Mouse (Mus musculus) adrenal gland, postnatal 36 days (tissue): ENCODE results near the gene Pbp2. TPM values are rescaled to one million over a fixed set of nuclear protein-coding genes. Genes with fewer than 3 reads are reported as not detected.
A peak's percentile ranks its signal among the peaks of the same experiment; 100 is the strongest.

ENCODE experiments used
- DNase-seq, 2 experiments: peaks; one replicate each; pipeline ENCODE4 v3.0.0; 2021; ENCODE audit warnings: mixed read lengths in 1 of 2
- long read RNA-seq, 2 experiments: library from polyadenylated mRNA; stranded (forward); transcript quantifications; one replicate each; pipeline ENCODE4 v2.0.0; 2021; ENCODE audit warnings: borderline sequencing depth in 2 of 2
- total RNA-seq, 2 experiments: library from RNA; stranded (reverse); gene quantifications; 2 replicates each; pipeline ENCODE4 v1.2.3; 2021

Gene Pbp2
- not detected for total RNA-seq
- long read RNA-seq, experiment 1: 0 reads
- long read RNA-seq, experiment 2: 0 reads

GRCm38 (mm10) chr6:135310305-135310704, at the start of gene Pbp2:
TSS of gene Pbp2 (minus strand) at chr6:135310405.
- DNase-seq: no peak

GRCm38 (mm10) chr6:135354953-135355352, 44.7 kb upstream of the Pbp2 start:
- DNase-seq: no peak

GRCm38 (mm10) chr6:135352537-135352936, 42.3 kb upstream of the Pbp2 start:
- DNase-seq: no peak

DNA sequence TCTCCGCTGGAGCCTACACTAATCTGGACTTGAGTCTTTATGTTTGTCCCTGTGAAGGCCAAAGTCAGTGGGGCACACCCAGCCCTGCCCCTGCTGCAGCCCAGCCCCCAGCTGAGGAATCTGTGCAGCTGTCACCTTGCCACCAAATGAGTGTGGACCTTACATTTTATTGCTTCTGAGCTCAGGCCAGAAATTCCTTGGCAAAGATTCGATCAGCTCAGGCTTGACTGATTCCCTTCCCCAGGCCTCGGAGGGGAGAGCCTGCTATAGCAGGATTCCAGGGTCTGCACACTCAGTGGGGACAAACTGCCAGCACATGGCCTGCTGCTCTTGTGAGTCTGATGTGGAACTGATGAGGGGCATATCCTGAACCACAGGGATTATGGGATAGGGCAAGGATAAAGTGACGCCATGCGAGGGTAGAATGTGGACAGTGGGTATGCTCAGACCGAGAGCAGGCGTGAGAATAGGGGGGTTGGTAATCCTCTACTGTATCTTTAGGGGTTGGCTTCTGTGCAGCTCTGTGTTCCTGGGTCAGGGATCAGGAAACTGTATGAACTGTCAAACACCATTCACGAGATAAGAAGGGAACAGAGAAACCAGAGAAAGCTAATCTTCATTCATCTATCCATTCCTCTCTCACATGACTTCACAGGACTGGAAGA, 41.6 kb upstream of the Pbp2 start:
- DNase-seq: no peak

GRCm38 (mm10) chr6:135341076-135341378, 30.8 kb upstream of the Pbp2 start:
- DNase-seq: no peak

DNA sequence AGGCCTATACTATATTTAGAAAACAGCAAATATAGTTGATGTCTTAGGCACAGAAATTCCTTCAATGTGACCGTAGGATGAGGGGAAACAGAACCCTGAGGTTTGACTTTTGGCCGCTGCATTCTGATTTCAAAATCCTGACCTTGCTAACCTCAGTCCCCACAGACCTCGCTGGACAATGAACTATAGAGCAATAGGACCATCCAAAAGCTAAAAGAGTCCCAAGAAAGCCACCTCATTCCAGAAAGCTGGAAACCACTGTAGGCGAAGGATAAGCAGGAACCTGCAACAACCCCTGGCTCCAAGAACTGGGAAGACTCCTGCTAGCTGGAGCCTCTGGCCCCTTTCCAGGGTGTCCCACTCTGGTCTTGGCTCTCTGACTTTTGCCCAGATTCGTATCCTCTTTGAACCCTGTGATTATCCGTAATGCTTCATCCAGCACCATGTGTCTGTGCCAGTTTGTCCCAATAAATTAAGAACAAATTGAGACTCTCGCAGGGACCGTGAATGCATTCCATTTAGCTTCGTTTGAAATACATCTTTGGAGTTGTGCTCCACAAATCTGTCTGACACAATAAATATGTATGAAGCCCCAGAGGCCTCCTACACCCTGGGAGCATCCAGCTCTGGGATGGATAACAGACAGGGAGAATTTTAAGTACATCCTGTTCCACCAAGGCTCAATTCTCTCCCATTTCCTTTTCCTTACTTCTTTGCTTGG, 30.3 kb upstream of the Pbp2 start:
- no peak for DNase-seq

DNA sequence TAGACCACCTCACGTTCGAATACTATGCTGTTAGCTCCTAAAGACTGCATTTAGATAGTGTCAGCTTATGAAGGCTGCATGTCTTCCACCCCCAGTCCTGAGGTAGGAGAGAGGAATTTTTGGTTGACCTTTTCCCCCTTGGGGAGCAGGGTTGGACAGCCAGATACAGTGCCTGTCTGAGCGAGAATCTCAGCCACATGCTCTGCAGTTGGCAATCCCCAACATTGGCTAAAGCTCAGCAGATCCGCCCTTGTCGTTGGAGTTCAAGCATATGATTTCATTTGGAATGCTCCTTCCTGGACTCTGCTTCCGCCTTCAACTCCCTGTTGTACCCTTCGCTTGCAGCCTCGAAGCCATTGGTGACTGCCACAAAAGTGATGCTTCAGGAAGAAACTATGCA, 26.2 kb upstream of the Pbp2 start:
- no peak for DNase-seq

DNA sequence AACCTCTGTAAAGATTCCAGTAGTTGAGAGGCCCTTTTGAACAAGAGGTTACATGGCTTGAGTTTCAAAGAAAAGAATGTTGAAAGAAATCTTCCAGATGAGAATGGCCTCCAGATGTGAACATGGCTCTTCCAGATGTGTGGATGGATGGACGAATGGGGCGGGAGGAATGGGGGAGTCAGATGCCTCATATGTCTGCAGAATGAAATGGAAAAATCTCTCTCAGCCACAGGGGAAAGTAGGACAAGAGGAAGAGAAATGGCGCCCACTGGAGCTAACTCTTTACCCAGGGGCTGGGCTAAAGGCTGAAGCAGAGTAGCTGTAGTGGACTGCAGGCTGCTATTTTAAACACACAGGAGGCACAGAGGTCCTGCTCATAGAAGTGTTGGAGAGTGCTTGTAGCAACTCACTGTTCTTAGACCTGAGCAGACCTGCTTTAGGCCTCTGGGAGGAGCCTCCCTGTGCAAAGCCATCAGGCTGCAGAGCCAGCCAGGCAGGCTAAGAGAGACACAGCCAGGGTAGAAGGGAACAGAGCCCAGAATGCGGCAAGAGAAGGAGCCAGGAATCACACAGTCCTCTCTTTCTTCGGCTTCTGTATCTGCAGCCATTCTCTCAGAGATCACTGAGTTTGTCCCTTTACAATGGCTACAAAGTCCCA, 23.9 kb upstream of the Pbp2 start:
- DNase-seq: no peak

GRCm38 (mm10) chr6:135332737-135333281, 22.6 kb upstream of the Pbp2 start:
- DNase-seq: no peak

DNA sequence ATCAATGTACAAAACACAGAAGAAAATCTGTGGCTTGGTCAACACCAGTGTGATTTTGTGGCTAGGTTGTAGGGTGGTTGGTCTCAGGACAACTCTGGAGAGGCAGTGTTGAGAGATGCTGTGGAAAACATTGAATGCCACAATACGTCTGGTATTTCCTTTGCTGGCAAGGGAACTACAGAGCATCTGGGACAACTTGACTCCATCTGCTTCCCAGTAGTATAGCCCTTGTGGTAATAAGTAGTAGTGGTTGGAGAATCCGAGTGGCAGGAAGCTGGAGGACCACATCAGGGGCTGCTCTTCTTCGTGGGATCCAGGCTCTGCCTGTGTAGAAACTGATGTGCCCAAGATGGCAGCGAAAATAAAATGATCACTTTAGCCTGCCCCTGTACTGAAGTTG, 21.7 kb upstream of the Pbp2 start:
- no peak for DNase-seq

- no peak for DNase-seq
Observed at GRCm38 (mm10) chr6:135326847-135327246, 16.6 kb upstream of the Pbp2 start.

DNA sequence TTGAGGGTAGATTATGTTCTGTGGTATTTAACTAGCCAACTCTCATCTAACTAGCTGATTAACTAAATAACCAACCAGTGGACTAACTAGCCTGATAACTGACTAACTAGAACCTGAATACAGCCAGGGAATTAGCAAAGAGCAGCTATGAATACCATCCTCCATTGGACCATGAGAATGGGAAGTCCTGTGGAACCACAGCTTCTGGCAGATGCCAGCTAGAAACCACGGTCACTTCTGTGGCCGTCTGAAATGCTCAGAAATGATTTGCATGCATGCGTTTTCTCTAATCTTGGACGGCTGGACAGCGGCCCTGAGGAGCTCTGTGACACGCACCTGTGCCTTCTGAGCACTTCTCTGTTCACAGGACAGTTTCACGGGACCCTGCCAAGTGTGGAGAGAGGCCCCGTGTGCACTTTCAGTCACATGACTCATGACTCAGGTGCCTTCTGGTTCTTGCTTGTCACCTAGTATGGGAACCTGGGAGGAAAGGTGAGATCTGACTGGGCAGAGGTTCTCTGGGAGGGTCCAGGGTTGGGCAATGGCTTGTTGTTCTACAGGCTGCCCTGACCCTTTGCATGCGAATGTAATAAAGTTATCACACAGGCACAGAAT, 14.6 kb upstream of the Pbp2 start:
- no peak for DNase-seq

DNA sequence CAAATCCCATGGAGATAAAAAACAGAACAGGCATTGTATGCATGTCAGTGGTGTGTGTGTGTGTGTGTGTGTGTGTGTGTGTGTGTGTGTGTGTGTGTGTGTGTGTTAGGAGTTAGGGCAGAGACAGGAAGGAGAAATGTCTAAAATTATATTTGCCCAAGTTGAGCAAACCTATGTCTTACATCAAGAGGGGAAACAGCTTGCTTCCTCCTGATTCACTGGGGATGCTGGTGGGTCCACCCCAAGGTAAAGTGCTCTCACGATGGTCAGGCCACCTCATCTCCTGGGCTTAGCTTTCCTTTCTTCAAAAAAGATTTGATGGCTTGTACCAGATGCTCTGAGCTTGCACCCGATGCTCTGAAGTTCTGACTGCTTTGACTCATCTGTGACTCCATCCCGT, 13.9 kb upstream of the Pbp2 start:
- DNase-seq: no peak

DNA sequence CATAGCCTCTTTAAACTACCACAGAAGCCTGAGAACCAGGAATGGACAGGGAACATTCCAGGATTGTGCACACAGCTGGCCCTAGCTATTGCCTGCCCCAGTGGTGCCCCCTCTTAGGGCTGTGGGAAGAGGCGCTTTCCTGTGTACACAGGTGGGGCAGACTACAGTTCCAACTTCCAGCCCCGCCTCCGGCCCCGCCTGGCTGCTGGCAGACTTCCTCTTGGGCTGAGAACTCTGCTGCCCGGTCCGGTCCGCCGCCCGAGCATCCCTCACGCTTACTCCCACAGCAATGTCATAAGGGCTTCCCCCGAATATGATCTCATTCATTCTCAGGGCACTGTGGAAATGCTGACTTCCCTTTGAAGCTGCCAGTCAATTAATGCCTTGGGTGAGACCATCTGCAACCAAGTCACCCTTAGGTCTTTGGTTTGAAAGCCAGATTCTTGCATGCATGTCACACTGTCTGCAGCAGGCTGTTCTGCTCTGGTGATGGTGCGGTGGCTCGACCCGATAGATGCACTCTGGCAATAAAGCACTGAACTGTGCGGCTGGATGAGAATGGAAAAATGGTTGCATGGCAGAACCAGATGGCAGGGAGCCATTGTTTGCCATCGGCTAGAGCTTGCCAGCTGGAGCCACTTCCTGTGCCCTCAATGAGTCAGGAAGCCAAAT, 13.2 kb upstream of the Pbp2 start:
- peak; percentile 57 to 73 for DNase-seq

- peak in 1 of 2 experiments; percentile 32 for DNase-seq
Observed at GRCm38 (mm10) chr6:135322749-135323148, 12.5 kb upstream of the Pbp2 start.

- DNase-seq: no peak
Observed at GRCm38 (mm10) chr6:135319431-135319933, 9.3 kb upstream of the Pbp2 start.

- no peak for DNase-seq
Observed at GRCm38 (mm10) chr6:135316141-135316540, 5.9 kb upstream of the Pbp2 start.

DNA sequence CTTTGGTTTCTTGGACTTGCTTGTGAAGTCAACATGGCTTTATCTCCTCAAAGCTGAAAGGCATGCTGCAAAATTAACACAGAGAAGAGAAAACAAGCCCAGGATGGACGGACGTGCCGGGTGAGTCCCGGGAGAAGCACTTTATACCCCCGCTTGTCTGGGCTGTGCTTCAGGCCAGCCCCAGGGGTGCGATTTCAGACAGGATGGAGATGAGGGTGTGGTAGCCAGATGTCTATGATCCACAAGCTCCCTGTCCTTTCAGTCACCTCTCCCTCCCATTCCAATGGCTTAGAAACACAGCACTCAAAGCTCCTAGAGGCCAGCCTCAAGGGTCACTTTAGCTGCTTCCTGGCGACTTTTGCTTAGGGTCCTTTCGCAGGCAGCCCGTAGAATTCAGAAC, 3.8 kb upstream of the Pbp2 start:
- DNase-seq: no peak

GRCm38 (mm10) chr6:135312038-135312437, 1.8 kb upstream of the Pbp2 start:
- DNase-seq: no peak

DNA sequence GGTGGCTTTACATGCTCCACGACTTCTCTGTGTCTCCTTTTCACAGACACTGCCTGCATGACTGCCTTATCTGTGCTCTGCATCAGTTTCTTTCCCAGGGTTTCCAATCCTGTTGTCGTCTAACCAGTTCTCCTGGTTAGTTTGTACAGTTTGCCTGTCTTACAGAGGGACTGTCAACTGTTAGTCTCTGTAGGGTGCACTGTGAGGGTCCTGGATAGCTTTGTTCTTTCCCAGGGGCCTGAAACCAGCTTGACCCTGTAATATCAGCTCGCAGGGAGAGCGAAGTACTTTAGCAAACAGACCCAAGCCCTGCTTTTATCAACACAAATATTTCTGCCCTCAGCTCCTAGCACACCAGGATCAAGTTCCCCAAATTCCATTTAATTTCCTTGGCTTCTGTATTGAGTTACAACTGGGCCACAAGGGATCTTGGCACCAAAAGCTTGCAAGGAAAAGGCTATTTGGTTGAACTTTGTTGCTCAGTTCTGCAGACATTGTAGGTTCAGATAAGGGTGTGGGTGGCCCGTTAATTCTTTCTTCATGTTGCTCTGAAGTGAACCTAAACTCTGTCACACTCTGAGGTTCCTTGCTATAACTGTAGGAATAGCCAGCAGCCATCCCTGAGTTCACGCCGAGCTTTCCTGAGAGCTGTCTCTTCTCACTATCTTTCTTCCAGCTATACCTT, 5.5 kb downstream of the Pbp2 start:
- no peak for DNase-seq

- DNase-seq: no peak
Observed at GRCm38 (mm10) chr6:135302421-135303125, 7.6 kb downstream of the Pbp2 start.
